Mouse (Mus musculus): ENCODE results near the gene Clstn1. TPM values are rescaled to one million over a fixed set of nuclear protein-coding genes. Genes with fewer than 3 reads are reported as not detected.

Gene Clstn1
- polyA plus RNA-seq, 1 experiment from 2014 or later: 147 TPM

GRCm38 (mm10) chr4:149572446-149572845 lies 13.8 kb upstream of the Clstn1 start:
- peaks cover 16% of the 10 kb centered on the region for H3K4me1 ChIP-seq (replicated peaks; ENCODE audit: control insufficient read depth, insufficient read depth, low read length)
- no peaks in the 10 kb centered on the region for H3K27me3 ChIP-seq (ENCODE audit: control insufficient read depth, insufficient read depth, low read length)
- no peak for ATAC-seq (ENCODE audit: low FRiP score)
- no peak overlapping the region for H3K4me3 ChIP-seq (replicated peaks; ENCODE audit: low read length)
- DNase-seq (ENCODE audit: low spot score): no peak
- WGBS: 37% methylated on average over 5 of the region's 9 CpGs
- no peak overlapping the region for H3K27ac ChIP-seq
- H3K9ac ChIP-seq: no peak overlapping the region
- H3K9me3 ChIP-seq (ENCODE audit: control insufficient read depth, low read length): no peaks in the 10 kb centered on the region
- no peak overlapping the region for H3K4me2 ChIP-seq (replicated peaks)
- H3K36me3 ChIP-seq (replicated peaks; ENCODE audit: control insufficient read depth, insufficient read depth): no peaks in the 10 kb centered on the region

GRCm38 (mm10) chr4:149572851-149573250 lies 13.4 kb upstream of the Clstn1 start:
- H3K4me2 ChIP-seq (replicated peaks): no peak overlapping the region
- H3K27me3 ChIP-seq (ENCODE audit: control insufficient read depth, insufficient read depth, low read length): no peaks in the 10 kb centered on the region
- H3K9me3 ChIP-seq (ENCODE audit: control insufficient read depth, low read length): no peaks in the 10 kb centered on the region
- WGBS: 66% methylated on average over 8 of the region's 8 CpGs
- H3K4me1 ChIP-seq (replicated peaks; ENCODE audit: control insufficient read depth, insufficient read depth, low read length): peaks cover 19% of the 10 kb centered on the region
- H3K4me3 ChIP-seq (replicated peaks; ENCODE audit: low read length): no peak overlapping the region
- ATAC-seq (ENCODE audit: low FRiP score) (no peak), DNase-seq (ENCODE audit: low spot score) (no peak)
- H3K36me3 ChIP-seq (replicated peaks; ENCODE audit: control insufficient read depth, insufficient read depth): no peaks in the 10 kb centered on the region
- no peak overlapping the region for H3K27ac ChIP-seq
- H3K9ac ChIP-seq: no peak overlapping the region

GRCm38 (mm10) chr4:149574391-149574821 lies 11.9 kb upstream of the Clstn1 start:
- H3K4me1 ChIP-seq (replicated peaks; ENCODE audit: control insufficient read depth, insufficient read depth, low read length): peaks cover 29% of the 10 kb centered on the region

GRCm38 (mm10) chr4:149576061-149576460 lies 10.2 kb upstream of the Clstn1 start:
- no peak for DNase-seq (ENCODE audit: low spot score)
- 58% methylated on average over 9 of the region's 9 CpGs for WGBS
- H3K4me1 ChIP-seq (replicated peaks; ENCODE audit: control insufficient read depth, insufficient read depth, low read length): peaks cover 29% of the 10 kb centered on the region

More at GRCm38 (mm10) chr4:149574391-149574821, 11.9 kb upstream of the Clstn1 start:
- no peaks in the 10 kb centered on the region for H3K9me3 ChIP-seq (ENCODE audit: control insufficient read depth, low read length)
- DNase-seq (ENCODE audit: low spot score) (no peak), ATAC-seq (ENCODE audit: low FRiP score) (no peak)
- WGBS: 62% methylated on average over 14 of the region's 14 CpGs
- no peaks in the 10 kb centered on the region for H3K27me3 ChIP-seq (ENCODE audit: control insufficient read depth, insufficient read depth, low read length)
- no peaks in the 10 kb centered on the region for H3K36me3 ChIP-seq (replicated peaks; ENCODE audit: control insufficient read depth, insufficient read depth)
- H3K4me2 ChIP-seq (replicated peaks): no peak overlapping the region; the same call in 1 of the 2 replicates
- H3K27ac ChIP-seq: no peak overlapping the region
- no peak overlapping the region for H3K4me3 ChIP-seq (replicated peaks; ENCODE audit: low read length)
- H3K9ac ChIP-seq: no peak overlapping the region

GRCm38 (mm10) chr4:149576993-149577548 lies 9.2 kb upstream of the Clstn1 start:
- H3K36me3 ChIP-seq (replicated peaks; ENCODE audit: control insufficient read depth, insufficient read depth): no peaks in the 10 kb centered on the region
- no peaks in the 10 kb centered on the region for H3K9me3 ChIP-seq (ENCODE audit: control insufficient read depth, low read length)
- ATAC-seq (ENCODE audit: low FRiP score) (peak; percentile 51; the same call in 1 of the 2 replicates), DNase-seq (ENCODE audit: low spot score) (no peak)
- no peaks in the 10 kb centered on the region for H3K27me3 ChIP-seq (ENCODE audit: control insufficient read depth, insufficient read depth, low read length)
- H3K9ac ChIP-seq: peak overlapping the region; percentile 4
- H3K27ac ChIP-seq: peak overlapping the region; percentile 71
- H3K4me1 ChIP-seq (replicated peaks; ENCODE audit: control insufficient read depth, insufficient read depth, low read length): peaks cover 26% of the 10 kb centered on the region
- WGBS: 9% methylated on average over 4 of the region's 4 CpGs
- H3K4me2 ChIP-seq (replicated peaks): no peak overlapping the region
- no peak overlapping the region for H3K4me3 ChIP-seq (replicated peaks; ENCODE audit: low read length)

More at GRCm38 (mm10) chr4:149576061-149576460, 10.2 kb upstream of the Clstn1 start:
- no peaks in the 10 kb centered on the region for H3K9me3 ChIP-seq (ENCODE audit: control insufficient read depth, low read length)
- H3K9ac ChIP-seq: peak overlapping the region; percentile 4; the same call in 1 of the 2 replicates
- ATAC-seq (ENCODE audit: low FRiP score): no peak
- H3K27ac ChIP-seq: peak overlapping the region; percentile 71
- no peaks in the 10 kb centered on the region for H3K27me3 ChIP-seq (ENCODE audit: control insufficient read depth, insufficient read depth, low read length)
- no peak overlapping the region for H3K4me2 ChIP-seq (replicated peaks)
- no peak overlapping the region for H3K4me3 ChIP-seq (replicated peaks; ENCODE audit: low read length)
- no peaks in the 10 kb centered on the region for H3K36me3 ChIP-seq (replicated peaks; ENCODE audit: control insufficient read depth, insufficient read depth)

- no peaks in the 10 kb centered on the region for H3K36me3 ChIP-seq (replicated peaks; ENCODE audit: control insufficient read depth, insufficient read depth)
- H3K4me1 ChIP-seq (replicated peaks; ENCODE audit: control insufficient read depth, insufficient read depth, low read length): peaks cover 26% of the 10 kb centered on the region
- peak overlapping the region; percentile 71 for H3K27ac ChIP-seq
- no peak overlapping the region for H3K9ac ChIP-seq
- no peak overlapping the region for H3K4me3 ChIP-seq (replicated peaks; ENCODE audit: low read length)
- ATAC-seq (ENCODE audit: low FRiP score): 0 out of 2 replicates have a peak, but pooled peaks have one; percentile 9
- no peaks in the 10 kb centered on the region for H3K9me3 ChIP-seq (ENCODE audit: control insufficient read depth, low read length)
- H3K4me2 ChIP-seq (replicated peaks): no peak overlapping the region
- no peak for DNase-seq (ENCODE audit: low spot score)
- H3K27me3 ChIP-seq (ENCODE audit: control insufficient read depth, insufficient read depth, low read length): no peaks in the 10 kb centered on the region
- WGBS: 63% methylated on average over 13 of the region's 13 CpGs
Observed at GRCm38 (mm10) chr4:149578085-149578681, 8.1 kb upstream of the Clstn1 start.

- Histone ChIP-seq H3K9ac (no peak overlapping the region), H3K27me3 (ENCODE audit: control insufficient read depth, insufficient read depth, low read length) (no peaks in the 10 kb centered on the region), H3K4me1 (replicated peaks; ENCODE audit: control insufficient read depth, insufficient read depth, low read length) (peaks cover 26% of the 10 kb centered on the region), H3K27ac (peak overlapping the region; percentile 26; the same call in 1 of the 2 replicates), H3K36me3 (replicated peaks; ENCODE audit: control insufficient read depth, insufficient read depth) (no peaks in the 10 kb centered on the region), H3K9me3 (ENCODE audit: control insufficient read depth, low read length) (no peaks in the 10 kb centered on the region), H3K4me2 (replicated peaks) (no peak overlapping the region), H3K4me3 (replicated peaks; ENCODE audit: low read length) (no peak overlapping the region)
- WGBS: 23% methylated on average over 7 of the region's 7 CpGs
- DNase-seq (ENCODE audit: low spot score) (no peak), ATAC-seq (ENCODE audit: low FRiP score) (no peak)
Observed at GRCm38 (mm10) chr4:149578831-149579230, 7.4 kb upstream of the Clstn1 start.

GRCm38 (mm10) chr4:149585236-149585635 lies 1.0 kb upstream of the Clstn1 start:
- no peak overlapping the region for H3K4me3 ChIP-seq (replicated peaks; ENCODE audit: low read length)

GRCm38 (mm10) chr4:149586783-149587595 lies 721 bp downstream of the Clstn1 start:
- ATAC-seq (ENCODE audit: low FRiP score): peak; percentile 53
- Histone ChIP-seq H3K9me3 (ENCODE audit: control insufficient read depth, low read length) (no peaks in the 10 kb centered on the region), H3K4me3 (replicated peaks; ENCODE audit: low read length) (peak overlapping the region; percentile 95), H3K4me1 (replicated peaks; ENCODE audit: control insufficient read depth, insufficient read depth, low read length) (peaks cover 16% of the 10 kb centered on the region), H3K27me3 (ENCODE audit: control insufficient read depth, insufficient read depth, low read length) (no peaks in the 10 kb centered on the region), H3K36me3 (replicated peaks; ENCODE audit: control insufficient read depth, insufficient read depth) (no peaks in the 10 kb centered on the region), H3K9ac (peak overlapping the region; percentile 96), H3K4me2 (replicated peaks) (peak overlapping the region; percentile 97), H3K27ac (peak overlapping the region; percentile 92)
- DNase-seq (ENCODE audit: low spot score): no peak
- WGBS: under 1% methylated on average over 71 of the region's 72 CpGs

More at GRCm38 (mm10) chr4:149585236-149585635, 1.0 kb upstream of the Clstn1 start:
- Histone ChIP-seq H3K9me3 (ENCODE audit: control insufficient read depth, low read length) (no peaks in the 10 kb centered on the region), H3K9ac (no peak overlapping the region), H3K36me3 (replicated peaks; ENCODE audit: control insufficient read depth, insufficient read depth) (no peaks in the 10 kb centered on the region), H3K4me1 (replicated peaks; ENCODE audit: control insufficient read depth, insufficient read depth, low read length) (peaks cover 15% of the 10 kb centered on the region), H3K27me3 (ENCODE audit: control insufficient read depth, insufficient read depth, low read length) (no peaks in the 10 kb centered on the region), H3K27ac (0 out of 2 replicates have a peak overlapping the region, but pooled peaks have one; percentile 92), H3K4me2 (replicated peaks) (peak overlapping the region; percentile 97)
- WGBS: 81% methylated on average over 8 of the region's 8 CpGs
- ATAC-seq (ENCODE audit: low FRiP score): no peak
- no peak for DNase-seq (ENCODE audit: low spot score)
